Mouse (Mus musculus) urinary bladder, postnatal 4 days (tissue): ENCODE results near the gene Adipor2.
A peak's percentile ranks its signal among the peaks of the same experiment; 100 is the strongest.
"Not testable (repeated sequence)": the region's sequence is repeated elsewhere in the genome, so short reads cannot be mapped to it uniquely, and the experiment has no call there.

ENCODE experiments used
- DNase-seq, 2 experiments: peaks; one replicate each; pipeline ENCODE4 v3.0.0; 2021 to 2022; ENCODE audit warnings: low spot score in 2 of 2

Adipor2 gene

DNA sequence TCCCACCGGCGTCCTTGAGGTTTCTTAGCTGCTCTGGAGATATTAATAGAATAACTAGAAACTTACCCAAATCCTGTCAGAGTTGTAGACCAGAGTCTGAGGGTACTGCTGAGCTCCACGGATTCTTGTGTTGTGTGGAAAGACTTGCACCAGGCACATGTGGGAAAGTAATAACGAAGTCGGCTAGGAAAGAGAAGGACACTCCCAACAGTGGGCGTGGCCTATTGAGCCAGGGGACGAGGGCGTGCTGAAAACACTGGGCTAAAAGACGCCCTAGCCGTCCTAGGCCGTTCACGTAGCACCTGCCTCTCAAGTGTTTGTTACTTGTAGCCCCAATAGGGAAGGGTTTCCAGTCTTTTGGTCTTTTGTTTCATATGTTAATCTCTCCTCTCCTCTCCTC, at the start of gene Adipor2:
Gene Adipor2, minus strand, starts transcription at position 351 of the 400 bp plus-strand sequence.
- peak; percentile 40 to 69 for DNase-seq

DNA sequence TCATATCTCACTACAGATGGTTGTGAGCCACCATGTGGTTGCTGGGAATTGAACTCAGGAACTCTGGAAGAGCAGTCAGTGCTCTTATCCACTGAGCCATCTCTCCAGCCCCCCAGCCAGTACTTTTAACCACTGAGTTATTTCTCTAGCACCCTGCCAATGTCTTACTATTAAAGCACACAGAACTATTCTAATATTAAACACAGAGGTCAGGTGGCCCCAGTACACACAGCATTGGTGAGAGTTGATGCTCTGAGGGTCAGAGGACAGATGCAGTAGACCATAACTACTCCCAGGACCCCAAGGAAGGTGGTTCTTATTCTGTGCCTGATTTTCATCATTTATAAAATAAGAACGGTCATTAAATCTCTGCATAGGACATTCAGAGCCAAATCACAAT, 48.7 kb upstream of the Adipor2 start:
- no peak for DNase-seq

DNA sequence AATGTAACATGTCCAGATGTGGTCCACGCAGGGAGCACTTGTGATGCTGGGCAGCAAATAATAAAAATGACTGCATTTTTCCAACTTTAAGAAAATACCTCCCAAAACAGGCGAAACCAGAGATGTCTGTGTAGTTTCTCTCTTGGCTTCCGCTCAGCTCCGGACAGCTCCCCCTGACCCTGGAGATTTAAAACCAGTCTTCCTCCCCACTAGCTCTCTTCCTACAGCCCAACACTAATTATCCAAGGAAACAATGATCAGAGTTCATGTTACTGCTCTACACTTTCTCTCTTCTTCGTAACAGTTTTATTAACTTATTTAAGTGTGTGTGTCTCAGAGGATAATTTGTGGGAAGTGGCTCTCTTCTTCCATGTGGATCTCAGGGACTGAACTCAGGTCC, 42.9 kb upstream of the Adipor2 start:
- no peak for DNase-seq

DNA sequence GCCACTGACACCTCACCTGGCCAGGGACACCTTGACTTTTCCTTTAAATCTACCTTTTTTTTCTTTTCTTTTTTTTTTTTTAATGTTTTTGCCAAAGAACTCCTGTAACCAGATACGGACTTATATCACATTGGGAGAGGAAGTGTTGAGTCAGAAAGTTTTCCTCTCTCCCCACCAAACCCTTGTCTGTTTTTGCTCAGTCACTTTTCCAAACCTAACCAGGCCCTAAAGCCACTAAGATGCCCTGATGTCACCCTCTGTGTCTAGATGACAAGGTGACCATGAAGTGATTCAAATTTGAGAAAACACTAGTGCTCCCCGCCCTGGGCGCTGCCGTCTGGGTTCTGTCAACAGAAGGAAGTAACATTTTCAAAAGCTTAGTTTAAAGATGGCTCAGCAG, 41.5 kb upstream of the Adipor2 start:
- no peak for DNase-seq

DNA sequence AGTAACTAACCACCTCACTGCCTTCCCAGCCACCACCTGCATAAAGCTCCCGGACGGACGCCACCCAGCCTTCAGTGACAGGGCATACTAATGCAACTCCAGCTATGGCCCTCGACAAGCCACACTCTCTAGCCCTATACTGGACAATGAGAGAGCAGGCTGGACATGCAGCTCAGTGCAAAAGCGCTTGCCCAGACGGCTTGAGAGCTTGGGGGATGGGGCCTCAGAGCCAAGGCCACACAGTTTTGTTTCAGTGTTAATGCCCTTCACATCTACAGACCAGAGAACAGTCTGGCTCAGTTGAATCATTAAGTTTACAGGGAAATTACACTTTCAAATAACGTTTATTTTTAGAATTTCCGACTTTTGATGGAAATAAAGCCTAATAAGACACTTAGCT, 40.7 kb upstream of the Adipor2 start:
- no peak for DNase-seq

DNA sequence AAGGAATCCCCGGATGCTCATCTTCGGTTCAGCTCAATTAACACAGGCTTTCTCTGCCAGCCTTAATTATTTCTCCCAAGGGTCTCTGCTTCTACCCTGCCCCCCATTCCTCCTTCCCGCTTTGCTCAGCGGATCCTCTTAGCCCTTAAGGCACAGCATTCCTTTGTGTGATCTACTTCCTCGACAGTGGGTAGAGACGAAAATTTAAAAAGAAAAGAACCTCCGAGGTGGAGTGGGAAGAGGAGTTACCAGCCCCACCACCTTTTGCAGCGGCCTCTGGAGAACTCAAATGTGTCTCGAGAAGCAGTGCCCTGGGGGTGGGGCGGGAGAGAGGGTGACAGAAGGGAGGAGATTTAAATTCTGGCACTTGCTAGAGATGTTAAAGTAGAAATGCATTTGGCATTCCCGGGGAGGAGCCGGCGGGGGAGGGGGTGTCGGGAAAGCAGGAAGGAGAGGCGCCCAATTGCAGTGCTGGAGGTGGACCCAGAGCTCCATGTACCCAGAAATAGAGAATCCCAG, 34.5 kb upstream of the Adipor2 start:
- DNase-seq: peak; percentile 58 to 73

DNA sequence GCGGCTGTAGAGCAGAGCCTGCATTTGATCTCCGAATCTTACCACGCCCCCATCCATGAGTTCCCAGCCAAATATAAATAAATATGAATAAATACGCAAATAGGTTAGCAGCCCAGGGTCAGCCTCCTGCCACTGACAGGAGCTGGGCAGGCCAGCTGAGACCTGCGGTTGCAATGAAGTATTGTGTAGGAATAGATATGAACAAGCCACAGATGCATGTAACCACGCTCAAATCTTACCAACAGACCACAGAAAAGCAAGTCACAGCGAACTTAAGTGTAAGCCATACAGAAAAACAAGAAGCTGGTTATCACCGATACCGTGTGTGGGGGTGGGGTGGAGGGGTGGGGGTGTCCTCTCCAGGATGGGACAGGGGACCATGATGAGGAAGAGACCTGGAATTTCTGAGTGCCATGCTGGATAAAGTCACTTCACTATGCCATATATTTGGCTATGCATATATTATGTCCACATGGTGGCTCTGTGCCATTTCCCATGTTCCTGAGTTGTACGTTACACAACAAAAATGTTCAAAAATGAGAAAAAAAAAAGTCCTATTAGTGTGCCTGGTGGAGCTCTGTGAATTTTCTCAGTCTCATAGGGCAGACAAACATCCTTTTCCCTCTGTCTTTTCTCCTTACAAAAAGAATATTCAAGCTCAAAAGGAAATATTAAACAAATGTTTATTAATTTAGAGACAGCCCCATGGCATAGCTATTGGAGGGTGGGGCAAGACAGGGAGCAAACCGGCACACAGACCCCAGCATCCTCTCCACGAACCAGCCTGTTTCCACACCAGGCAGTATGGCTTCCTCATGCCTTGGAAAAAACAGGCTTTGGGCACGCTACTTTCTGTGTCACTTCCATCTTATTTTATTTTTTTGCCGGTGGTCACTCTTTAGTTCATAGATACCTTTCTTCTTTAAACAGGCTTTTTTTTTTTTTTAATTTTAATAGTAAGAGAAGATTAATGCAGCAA, 33.8 kb upstream of the Adipor2 start:
- DNase-seq: no peak

DNA sequence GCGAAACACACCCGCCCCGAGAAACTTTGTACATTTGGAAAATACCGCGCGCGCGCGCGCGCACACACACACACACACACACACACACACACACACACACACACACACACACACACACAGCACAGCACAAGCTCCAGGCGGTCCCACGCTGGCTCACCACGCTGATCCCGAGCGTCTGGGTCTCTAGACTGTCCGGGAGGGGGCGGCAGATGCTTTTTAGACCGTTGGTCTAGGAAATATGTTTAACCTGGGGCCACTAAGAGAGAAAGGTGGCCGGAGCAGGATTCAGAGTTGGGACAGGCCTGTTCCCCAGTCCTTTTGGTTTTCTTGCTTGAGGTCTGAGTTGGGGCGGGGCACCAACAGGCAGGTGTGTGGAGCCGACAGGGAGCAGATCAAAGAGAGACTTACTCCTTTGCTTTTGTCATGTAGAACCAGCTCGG, 31.6 kb upstream of the Adipor2 start:
- peak; percentile 53 to 71 for DNase-seq

DNA sequence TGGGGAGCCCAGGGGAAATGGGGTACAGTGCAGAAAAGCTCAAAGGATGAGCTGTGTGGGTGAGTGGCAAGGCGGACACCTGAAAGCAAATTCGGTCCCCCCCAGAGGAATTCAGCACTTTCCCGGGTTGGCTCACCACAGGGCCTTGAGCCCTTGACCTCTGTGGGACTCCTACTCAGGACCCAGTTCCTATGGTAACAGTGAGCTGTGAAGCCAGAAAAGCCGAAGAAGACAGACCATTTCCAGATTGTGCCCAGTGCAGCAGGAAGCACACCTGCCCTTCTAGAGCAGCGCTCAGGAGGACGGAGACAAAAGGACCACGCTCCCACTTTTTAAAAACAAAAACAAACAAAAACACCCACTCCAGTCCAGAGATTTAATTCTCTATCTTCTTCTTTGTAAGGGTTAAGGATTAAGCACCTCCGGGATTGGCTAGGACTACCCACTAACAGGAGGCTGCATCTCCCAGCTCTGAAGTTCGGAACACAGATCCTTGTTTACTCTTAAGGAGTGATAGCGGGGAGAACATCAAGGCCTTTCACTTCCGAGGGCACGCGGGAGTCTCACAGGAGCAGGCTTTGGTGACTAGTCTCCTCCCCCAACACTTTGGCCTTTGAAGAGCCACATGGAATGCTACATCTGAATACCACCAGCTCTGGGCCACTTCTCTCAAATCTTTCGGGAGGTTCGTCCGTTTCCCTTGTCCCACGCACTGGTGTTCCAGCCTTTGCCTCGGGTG, 31.0 kb upstream of the Adipor2 start:
- no peak for DNase-seq

DNA sequence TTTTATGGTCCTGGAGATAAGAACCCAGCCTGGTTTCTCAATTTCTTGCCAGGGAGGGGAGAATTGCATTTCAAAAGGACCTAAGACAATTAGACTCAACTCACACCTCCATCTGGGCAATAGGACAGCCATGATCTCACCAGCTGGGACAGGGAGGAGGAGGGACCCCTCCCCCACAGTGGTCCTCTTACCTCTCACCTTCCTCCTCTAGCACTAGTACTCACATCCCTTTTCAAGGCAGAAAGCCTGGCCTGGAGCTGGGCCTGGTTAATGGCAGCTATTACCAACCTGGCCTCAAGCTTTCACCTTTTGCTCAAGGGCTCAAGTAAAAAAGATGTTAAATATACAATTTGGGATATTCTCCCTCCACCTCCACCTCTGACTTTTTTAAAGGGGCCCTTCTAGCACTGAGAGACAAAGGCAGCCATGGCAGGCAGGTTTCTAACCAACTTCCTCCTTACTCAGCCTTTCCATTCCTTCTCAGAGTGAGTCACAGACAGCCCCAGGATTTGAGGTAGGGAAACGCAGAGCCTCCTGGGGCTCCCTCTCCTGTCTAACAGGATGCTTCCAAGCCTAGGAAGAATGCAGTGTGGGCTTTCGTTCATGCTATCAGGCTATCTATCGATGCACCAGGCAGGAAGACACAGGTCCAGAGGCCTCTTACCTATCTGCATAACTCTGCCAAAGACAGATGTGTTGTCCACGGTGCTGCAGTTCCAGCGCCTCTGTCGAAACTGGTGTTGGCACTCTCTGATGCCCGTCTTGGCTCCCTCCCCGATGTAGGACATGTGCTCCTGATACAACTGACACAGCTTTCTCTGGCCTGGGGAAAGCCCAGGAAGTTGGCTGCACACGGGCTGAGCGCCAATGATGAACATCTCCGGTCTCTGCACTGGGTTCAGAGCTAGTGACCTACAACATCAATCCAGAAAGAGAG, 28.4 kb upstream of the Adipor2 start:
- DNase-seq: no peak

DNA sequence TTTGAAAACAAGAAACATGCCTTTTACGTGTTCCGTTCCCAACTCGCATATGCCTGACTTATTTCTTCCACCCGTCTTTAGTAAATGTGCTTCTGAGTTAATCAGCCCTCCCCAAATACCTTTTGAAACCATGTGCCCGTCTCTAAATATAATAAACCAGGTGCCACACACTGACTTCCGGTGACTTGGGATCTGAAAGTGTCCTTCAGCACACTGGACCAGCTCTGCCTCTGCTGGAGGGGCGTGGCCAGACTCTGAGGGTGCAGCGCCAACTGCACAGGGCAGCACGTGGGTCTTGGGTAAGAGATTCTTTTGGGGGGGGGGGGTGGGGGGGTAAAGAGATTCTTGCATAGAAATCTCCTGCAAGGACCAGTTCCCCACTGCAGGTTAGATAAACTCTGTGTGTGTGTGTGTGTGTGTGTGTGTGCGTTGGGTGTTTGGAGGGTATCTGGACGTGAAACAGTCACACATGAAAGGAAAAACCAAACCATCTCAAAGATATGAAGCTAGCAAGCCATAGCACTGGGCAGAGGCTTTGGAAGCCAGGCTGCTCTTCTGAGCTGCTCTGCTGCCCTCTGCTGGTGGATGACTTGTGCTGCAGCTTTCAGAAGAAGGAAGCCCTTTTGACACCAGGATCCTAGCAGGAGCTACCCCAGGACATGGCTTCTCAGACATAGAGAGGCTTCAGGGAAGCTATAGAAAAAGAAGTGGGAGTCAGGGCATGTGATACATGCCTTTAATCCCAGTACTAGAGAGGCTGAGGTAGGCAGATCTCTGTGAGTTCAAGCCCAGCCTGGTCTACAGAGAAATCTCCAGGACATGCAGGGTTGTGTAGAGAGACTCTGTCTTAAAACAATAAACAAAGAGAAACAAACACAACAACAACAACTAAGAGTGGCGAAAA, 26.5 kb upstream of the Adipor2 start:
- peak; percentile 67 to 81 for DNase-seq

DNA sequence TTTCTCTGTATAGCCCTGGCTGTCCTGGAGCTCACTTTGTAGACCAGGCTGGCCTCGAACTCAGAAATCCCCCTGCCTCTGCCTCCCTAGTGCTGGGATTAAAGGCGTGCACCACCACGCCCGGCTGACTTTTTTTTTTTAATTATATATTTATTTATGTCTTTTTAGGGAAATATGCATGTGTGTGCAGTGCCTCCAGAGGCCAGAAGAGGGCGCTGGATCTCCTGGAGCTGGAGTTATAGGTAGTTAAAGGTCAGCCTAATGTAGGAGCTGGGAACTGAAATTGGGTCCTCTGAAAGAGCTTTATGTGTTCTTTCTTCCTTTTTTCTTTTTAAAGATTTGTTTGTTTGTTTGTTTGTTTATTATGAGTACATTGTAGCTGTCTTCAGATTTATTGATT, 25.2 kb upstream of the Adipor2 start:
- not testable (repeated sequence) for DNase-seq

DNA sequence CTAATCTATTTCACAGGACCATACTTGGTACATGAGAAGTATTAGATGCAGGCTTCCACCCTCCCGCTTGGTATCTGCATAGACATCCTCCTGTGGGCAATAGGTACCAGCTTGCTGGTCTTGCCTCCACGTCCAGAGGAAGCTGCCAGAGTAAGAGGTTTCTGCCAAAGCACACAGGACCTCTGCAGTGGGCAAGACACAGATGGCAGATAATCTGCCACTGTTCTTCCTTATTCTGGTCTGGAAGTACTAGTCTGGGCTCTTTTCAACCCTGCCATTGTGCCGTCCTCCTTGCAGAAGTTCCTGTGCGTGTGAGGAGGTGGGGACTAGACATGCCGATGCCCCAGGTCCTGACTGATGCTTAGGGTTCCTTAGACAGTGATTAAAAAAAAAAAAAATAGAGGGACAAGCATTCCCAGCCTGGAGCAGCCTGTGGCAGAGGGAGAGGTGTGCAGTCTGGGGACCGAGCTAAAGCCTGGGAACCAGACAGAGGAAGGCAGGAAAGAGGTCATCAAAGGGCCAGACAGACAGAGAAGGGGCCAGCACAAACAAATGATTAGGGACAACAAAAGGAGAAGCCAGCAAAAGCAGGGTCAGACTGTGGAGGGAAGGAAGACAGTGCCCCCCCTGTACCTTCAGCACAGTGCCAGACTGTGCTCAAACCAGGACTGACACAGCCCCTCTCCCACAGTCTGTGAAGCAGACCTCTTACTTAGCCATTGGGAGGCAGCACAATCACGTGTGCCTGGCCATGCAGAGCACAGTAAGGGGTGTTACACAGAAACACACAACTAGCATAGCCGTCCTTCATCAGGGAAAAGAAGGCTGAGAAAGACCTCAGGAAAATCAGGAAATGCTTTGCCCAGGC, 20.6 kb upstream of the Adipor2 start:
- DNase-seq: no peak

DNA sequence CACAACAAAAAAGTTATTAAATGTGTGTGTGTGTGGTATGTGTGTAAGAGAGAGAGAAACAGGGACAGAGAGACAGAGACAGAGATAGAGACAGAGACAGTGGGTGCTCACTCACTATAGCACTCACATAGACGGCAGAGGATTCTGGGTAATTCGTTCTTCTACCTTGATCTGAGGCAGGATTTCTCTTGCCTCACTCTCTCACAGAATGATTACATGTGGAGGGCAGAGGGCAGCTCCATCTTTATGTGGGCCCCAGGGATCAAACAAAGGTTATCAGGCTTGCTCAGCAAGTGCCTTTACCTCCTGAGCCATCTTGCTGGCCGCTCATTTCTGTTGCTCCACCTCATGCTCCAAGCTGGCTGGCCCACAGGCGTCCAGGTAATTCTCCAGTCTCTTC, 16.9 kb upstream of the Adipor2 start:
- DNase-seq: no peak

DNA sequence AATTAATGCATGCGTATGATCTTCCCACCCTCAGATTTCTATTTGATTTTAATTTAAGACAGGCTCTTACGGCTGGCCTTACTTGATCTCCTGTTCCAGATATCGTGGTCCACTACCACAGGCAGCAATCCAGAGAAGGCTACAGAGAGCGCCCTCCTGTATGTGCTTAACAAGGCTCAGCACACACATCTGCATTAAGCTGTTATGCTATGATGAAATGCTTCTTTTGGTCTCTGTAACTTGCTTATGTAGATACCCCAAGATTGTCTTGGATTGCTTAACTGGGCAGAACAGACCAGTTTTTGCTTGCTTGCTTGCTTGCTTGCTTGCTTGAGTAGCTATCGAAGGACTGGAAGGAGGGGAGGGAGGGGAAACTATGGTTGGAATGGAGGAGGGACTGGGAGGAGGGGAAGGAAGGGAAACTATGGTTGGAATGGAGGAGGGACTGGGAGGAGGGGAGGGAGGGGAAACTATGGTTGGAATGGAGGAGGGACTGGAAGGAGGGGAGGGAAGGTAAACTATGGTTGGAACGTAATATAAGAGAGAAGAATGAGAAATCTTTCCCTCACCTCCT, 14.3 kb upstream of the Adipor2 start:
- DNase-seq: no peak

DNA sequence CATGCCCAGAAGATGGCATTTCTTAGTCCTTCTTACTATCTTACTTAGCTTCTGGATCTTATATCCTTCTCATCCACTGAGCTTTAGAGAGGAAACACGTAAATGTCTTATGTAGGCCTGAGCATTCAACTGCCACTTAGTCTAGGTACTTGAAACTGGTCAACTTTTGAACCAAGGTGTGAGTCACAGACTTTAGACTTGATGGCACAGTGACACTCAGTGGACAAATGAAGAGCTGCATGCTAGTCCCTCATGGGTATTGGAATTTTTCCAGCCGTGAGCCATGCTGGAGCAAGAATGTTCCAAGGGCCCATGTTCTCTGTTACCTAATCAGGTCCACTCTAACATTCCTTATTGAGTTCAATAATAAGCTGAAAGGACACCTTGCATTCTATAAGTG, 13.0 kb upstream of the Adipor2 start:
- no peak for DNase-seq

DNA sequence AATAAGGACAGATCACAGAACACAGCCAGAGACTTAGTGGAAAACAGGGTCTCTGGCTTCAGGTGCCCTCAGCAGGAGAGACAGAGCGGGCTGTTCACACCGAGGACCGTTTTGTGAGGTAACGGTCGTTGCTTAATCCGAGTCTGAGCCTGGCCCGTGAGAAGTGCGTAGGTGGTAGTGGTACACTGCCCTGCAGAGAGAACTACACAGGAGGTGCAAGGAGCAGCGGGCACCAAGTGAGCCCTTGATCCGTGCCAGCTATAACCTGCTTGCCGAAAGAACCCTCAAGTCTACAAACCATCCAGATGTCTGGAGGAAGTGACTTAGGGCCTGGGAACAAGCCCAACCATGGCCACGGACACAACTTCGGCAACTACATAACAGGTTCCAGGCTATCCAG, 11.8 kb upstream of the Adipor2 start:
- DNase-seq: no peak

DNA sequence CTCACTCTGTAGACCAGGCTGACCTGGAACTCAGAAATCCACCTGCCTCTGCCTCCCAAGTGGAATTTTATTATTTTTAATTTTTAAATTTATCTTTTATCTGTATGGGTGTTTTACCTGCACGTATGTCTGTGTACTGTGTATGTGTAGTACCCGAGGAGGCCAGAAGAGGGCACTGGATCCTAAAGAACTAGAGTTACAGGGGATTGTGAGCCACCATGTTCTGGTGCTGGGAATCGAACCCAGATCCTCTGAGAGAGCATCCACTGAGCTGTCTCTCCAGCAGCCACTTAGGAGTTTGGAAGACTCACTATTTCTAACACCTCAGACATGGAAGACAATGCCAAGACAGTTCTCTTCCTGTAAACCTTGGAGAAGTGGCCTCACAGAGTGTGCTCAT, 11.1 kb upstream of the Adipor2 start:
- DNase-seq: no peak

DNA sequence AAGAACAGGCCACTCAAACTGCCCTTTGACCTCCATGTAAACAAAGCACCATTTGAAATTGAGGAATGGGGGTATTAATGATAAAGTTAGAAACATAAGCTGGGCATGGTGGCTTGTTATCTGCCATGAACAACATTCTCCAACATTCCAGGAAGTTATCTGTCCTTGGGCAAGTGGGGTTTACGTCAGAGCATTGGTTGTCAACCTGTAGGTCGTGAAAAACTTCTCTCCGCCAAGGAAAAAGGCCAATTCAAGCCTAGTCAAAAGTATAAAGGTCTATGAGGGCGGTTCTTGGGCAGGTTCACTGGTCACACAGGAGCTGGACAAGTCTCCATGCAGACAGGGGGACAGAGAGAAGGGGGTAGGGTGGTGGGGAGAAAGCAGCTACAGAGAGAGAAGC, 3.5 kb upstream of the Adipor2 start:
- no peak for DNase-seq
